Mouse (Mus musculus) midbrain, embryonic 14.5 days (tissue): ENCODE measurements at regions not wholly inside any gene's neighbourhood (a gene's known extent, or its start where the extent isn't known, plus 50 kb on each side); places are given as distances from the start of the nearest gene placed in this dataset.
A peak's percentile ranks its signal among the peaks of the same experiment; 100 is the strongest.

Source experiments
- ATAC-seq: fragments of 200-750 bp; cut with Nextera tagmentation; 2 replicates; pipeline ENCODE4 v1.8.0; 2017; ENCODE audit warnings: moderate number of reproducible peaks, moderate library complexity; ENCODE audit not compliant: low FRiP score, low TSS enrichment
- DNase-seq: peaks from one replicate; pipeline ENCODE4 v3.0.0-alpha.2; 2015
- H3K27ac ChIP-seq: fragments of 300-500 bp; sonication (generic); replicated peaks from 2 replicates; pipeline ENCODE4 v1.5.1; 2014; ENCODE audit warnings: mild to moderate bottlenecking, low read depth, low read length, moderate library complexity
- H3K27me3 ChIP-seq: fragments of 300-500 bp; sonication (generic); 2 replicates; pipeline ENCODE4 v1.6.1; 2014; ENCODE audit warnings: low read length, control low read depth, mixed read lengths; ENCODE audit not compliant: control insufficient read depth, insufficient read depth
- H3K36me3 ChIP-seq: fragments of 300-500 bp; sonication (generic); 2 replicates; pipeline ENCODE4 v1.6.1; 2014; ENCODE audit warnings: low read length, control low read depth; ENCODE audit not compliant: control insufficient read depth, insufficient read depth
- H3K4me1 ChIP-seq: fragments of 300-500 bp; sonication (generic); 2 replicates; pipeline ENCODE4 v1.6.1; 2014; ENCODE audit warnings: mild to moderate bottlenecking, antibody characterized with exemption, low read length, control low read depth; ENCODE audit not compliant: control insufficient read depth, insufficient read depth
- H3K4me2 ChIP-seq: fragments of 300-500 bp; sonication (generic); 2 replicates; pipeline ENCODE4 v1.6.1; 2014; ENCODE audit warnings: mild to moderate bottlenecking, low read length, moderate library complexity
- H3K4me3 ChIP-seq: fragments of 300-500 bp; sonication (generic); replicated peaks from 2 replicates; pipeline ENCODE4 v1.5.1; 2014; ENCODE audit warnings: low read depth, low read length
- H3K9ac ChIP-seq: fragments of 300-500 bp; sonication (generic); replicated peaks from 2 replicates; pipeline ENCODE4 v1.6.1; 2014; ENCODE audit warnings: mild to moderate bottlenecking, low read length, moderate library complexity
- H3K9me3 ChIP-seq: fragments of 300-500 bp; sonication (generic); 2 replicates; pipeline ENCODE4 v1.6.1; 2016; ENCODE audit warnings: low read length, control low read depth, mixed read lengths; ENCODE audit not compliant: control insufficient read depth
- WGBS: fragments of 180-500 bp; shearing (Covaris S2); extraction: QIAGEN DNeasy Blood & Tissue Kit; methylation state at CpG from one replicate; pipeline ENCODE4 v1.1.7; 2014; 5-methylcytosine and 5-hydroxymethylcytosine counted together

DNA sequence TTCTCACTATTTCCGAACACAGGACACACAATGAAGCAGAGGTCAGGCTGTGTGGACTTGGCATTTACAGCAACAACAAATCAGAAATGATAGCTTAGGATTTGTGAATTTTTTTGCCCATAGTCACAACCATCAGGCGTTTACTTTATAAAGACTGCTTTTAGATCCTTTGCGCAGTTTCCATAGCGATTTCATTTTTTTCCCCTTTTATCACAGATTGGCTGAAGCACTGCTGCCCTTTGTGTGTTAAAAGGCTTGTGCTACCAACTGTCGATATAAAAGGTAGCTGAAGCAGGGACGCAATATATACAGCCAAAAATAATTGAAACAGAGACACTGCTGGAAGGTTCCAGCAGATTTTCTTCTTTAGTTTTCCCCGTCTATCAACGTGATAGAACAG, 551.4 kb downstream of the Nedd1 start:
- no peaks in the 10 kb centered on the region for H3K36me3 ChIP-seq
- no peaks in the 10 kb centered on the region for H3K27me3 ChIP-seq
- no peak overlapping the region for H3K9ac ChIP-seq
- no peak overlapping the region for H3K27ac ChIP-seq
- H3K4me1 ChIP-seq, result peaks cover 11% of the 10 kb centered on the region
- no peaks in the 10 kb centered on the region for H3K9me3 ChIP-seq
- 48% methylated on average over 8 of the region's 8 CpGs for WGBS
- H3K4me3 ChIP-seq, result no peak overlapping the region
- no peak for DNase-seq
- ATAC-seq, result no peak
- 0 out of 2 replicates have a peak overlapping the region, but pooled peaks have one; percentile 6 for H3K4me2 ChIP-seq

DNA sequence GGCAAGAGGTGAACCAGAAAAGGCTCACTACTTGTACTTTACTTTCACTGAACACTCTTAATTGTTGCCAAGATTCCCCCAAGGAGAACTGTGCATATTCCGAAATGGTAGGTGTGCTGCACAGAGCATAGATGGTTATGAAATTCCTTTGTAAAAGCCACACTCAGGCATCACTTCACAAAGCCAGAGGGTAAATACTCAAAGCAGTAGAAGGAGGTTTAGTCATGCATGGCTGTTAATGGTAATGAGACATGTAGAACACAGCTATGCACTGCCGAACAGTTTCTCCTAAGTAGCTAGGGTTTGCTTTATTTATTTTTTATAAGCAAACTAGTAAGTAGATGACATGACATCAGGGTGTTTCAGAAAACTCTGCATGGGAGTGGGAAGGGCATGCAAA, 556.2 kb downstream of the Nedd1 start:
- DNase-seq, result no peak

DNA sequence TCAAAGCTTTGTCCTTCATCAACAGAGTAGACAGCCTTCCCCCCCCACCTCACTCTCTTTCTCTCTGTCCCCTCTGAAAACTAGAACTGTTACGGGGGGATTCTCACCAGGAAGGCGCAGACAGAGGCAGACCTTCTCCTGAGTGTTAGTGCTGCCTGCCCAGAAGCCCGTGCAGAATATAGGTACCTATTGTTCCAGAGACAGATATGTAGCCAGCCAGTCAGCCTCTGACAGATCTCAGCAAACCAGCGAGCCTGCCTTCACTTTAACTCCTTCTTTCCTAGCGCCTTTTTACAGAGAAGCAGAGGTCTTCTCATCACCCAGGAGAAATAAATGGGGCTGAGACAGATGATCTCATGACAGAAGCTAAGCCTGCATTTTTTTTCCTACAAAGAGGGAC, 557.2 kb downstream of the Nedd1 start:
- peak; percentile 86 for DNase-seq
- H3K9me3 ChIP-seq, result no peaks in the 10 kb centered on the region
- H3K27me3 ChIP-seq, result no peaks in the 10 kb centered on the region
- ATAC-seq, result peak; percentile 84
- H3K27ac ChIP-seq, result peak overlapping the region; percentile 98
- peak overlapping the region; percentile 99 for H3K9ac ChIP-seq
- 3% methylated on average over 5 of the region's 5 CpGs for WGBS
- peak overlapping the region; percentile 56 for H3K4me2 ChIP-seq
- peaks cover 14% of the 10 kb centered on the region for H3K4me1 ChIP-seq
- H3K36me3 ChIP-seq, result peaks cover 4% of the 10 kb centered on the region
- H3K4me3 ChIP-seq, result peak overlapping the region; percentile 64

More for the DNA sequence above, 556.2 kb downstream of the Nedd1 start:
- Histone ChIP-seq H3K4me1 (peaks cover 16% of the 10 kb centered on the region), H3K27ac (peak overlapping the region; percentile 98), H3K4me3 (peak overlapping the region; percentile 64; the same call in 1 of the 2 replicates), H3K36me3 (peaks cover 2% of the 10 kb centered on the region), H3K9me3 (no peaks in the 10 kb centered on the region), H3K4me2 (peak overlapping the region; percentile 56), H3K9ac (no peak overlapping the region), H3K27me3 (no peaks in the 10 kb centered on the region)
- ATAC-seq, result no peak
- WGBS, result 18% methylated on average over 2 of the region's 2 CpGs

DNA sequence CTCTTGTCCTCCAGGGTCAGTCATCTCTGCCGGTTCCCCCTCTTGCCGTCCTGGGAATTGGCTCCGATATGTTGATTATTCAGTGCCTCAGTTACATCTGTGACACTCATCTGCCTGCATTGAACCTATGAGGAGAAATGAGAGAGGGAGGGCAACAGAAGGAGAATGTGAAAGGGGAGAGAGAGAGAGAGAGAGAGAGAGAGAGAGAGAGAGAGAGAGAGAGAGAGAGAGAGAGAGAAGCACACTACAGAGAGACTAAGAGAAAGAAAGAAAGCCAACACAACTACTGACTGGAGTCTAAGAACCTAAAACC, 557.6 kb downstream of the Nedd1 start:
- peak overlapping the region; percentile 56 for H3K4me2 ChIP-seq
- DNase-seq (no peak), ATAC-seq (peak; percentile 40; the same call in 1 of the 2 replicates)
- no peaks in the 10 kb centered on the region for H3K27me3 ChIP-seq
- H3K4me3 ChIP-seq, result peak overlapping the region; percentile 64
- peaks cover 6% of the 10 kb centered on the region for H3K36me3 ChIP-seq
- peak overlapping the region; percentile 98 for H3K27ac ChIP-seq
- H3K9me3 ChIP-seq, result no peaks in the 10 kb centered on the region
- peaks cover 14% of the 10 kb centered on the region for H3K4me1 ChIP-seq
- H3K9ac ChIP-seq, result peak overlapping the region; percentile 99
- 1% methylated on average over 3 of the region's 3 CpGs for WGBS

DNA sequence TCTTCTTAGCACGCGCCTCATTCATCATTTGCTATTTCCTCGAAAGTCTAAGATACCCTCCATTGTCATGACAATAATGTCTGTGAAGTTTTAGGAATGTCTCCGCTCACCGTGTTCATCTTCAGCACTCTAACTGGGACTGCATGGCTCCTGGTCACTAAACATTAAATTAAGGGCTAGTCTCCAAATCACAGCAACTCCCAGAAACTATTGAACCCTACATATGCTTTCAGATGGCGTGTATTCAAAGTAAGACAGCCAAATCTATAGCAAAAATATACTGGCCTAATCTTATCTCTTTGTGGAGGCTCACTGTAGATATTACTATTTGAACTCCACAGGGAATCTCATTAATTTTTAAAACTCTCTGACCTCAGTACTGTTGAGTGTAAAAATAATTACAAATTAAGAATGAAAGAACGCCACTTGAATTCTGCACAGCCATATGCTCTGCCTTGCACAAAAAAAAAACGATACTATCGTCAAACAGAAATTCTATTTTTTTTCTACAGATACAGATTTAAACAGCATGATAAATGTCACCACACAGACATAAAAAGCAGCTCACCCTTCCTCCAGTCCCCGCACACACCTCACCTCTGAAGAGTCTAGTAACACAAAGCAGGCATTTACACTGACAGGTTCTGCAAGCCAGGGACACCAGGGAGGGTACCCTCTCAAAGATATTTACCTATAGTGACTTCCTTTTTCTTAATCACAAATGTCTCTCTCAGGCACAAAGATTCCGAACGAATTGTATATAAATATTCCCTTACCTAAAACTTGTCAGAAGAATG, 558.2 kb downstream of the Nedd1 start:
- H3K27me3 ChIP-seq, result no peaks in the 10 kb centered on the region
- peaks cover 11% of the 10 kb centered on the region for H3K36me3 ChIP-seq
- peaks cover 14% of the 10 kb centered on the region for H3K4me1 ChIP-seq
- peak overlapping the region; percentile 98 for H3K27ac ChIP-seq
- DNase-seq, result peak; percentile 75
- peak overlapping the region; percentile 99 for H3K9ac ChIP-seq
- H3K4me2 ChIP-seq, result peak overlapping the region; percentile 56
- no peaks in the 10 kb centered on the region for H3K9me3 ChIP-seq
- ATAC-seq, result no peak
- 8% methylated on average over 12 of the region's 12 CpGs for WGBS
- peak overlapping the region; percentile 64 for H3K4me3 ChIP-seq

DNA sequence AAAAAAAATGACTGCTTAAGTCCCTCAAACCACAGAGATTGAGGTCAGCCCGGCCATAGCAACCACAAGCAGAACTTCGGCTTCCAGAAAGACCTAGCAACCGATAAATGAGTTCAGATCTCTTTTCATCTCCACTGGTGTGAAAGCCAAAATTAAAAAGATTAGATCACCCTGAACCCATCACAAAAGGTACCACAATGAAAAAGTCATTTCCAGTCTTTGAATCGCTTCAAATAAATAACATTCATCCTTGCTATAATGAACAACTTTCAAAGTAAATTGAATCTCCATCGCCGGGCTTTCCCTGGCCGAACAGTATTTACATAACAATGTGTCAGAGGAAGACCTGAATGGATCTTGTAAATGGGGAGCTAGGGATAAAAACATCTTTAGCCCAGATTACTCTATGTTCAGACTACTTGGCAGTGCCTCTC, 559.1 kb downstream of the Nedd1 start:
- Histone ChIP-seq H3K9ac (peak overlapping the region; percentile 99), H3K27me3 (no peaks in the 10 kb centered on the region), H3K27ac (peak overlapping the region; percentile 98), H3K4me2 (peak overlapping the region; percentile 56), H3K36me3 (peaks cover 16% of the 10 kb centered on the region), H3K4me3 (peak overlapping the region; percentile 64), H3K4me1 (peaks cover 14% of the 10 kb centered on the region), H3K9me3 (no peaks in the 10 kb centered on the region)
- ATAC-seq, result no peak
- 1% methylated on average over 7 of the region's 7 CpGs for WGBS
- DNase-seq, result peak; percentile 77

DNA sequence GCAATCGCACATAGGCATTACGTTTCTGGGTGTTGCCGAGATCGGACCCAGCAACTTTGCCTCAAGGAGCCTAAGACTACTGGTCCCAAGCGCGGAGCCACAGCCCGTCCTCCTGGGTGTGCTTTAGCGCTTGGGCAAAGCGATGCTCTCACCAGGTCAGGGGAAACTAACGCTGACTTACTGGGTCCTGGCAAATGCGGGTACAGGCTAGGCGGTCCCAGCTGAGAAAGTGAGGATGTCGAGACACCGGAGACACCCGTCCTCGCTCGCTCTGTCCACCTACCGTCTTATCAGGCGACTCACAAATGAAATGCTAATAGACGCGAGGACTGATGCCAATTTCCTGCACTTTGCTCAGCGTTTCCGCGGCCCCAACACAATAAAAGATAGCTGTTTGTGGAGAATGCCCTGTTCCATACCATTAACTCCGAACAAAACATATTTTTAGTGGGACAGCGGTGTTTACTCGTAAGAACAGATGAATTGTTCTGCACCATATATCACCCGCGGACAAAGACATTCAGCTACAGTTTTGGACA, 559.7 kb downstream of the Nedd1 start:
- under 1% methylated on average over 29 of the region's 29 CpGs for WGBS
- Histone ChIP-seq H3K27ac (peak overlapping the region; percentile 98), H3K9me3 (no peaks in the 10 kb centered on the region), H3K36me3 (peaks cover 22% of the 10 kb centered on the region), H3K4me1 (peaks cover 19% of the 10 kb centered on the region), H3K4me2 (peak overlapping the region; percentile 56), H3K9ac (peak overlapping the region; percentile 99), H3K4me3 (peak overlapping the region; percentile 64), H3K27me3 (no peaks in the 10 kb centered on the region)
- ATAC-seq (peak; percentile 43), DNase-seq (peak; percentile 78)

DNA sequence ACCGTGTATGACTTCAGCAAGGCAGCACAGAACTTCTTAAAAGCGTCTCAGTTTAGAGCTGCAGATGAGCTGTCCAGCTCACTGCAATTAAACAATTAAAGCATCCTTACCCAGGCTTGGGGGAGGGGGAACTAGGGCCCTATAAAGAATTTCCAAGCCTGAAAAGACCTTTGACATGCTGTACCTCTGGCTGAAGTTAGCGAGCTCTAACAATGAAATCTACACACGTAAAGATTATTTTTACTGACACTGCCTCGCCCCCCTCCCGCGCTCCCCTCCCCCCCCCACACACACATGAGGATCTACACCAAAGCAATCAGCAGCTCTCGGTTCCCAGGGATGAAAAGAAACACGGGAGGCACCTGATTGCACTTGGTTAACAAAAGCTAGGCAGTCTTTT, 560.7 kb downstream of the Nedd1 start:
- peak overlapping the region; percentile 50 for H3K4me3 ChIP-seq
- H3K9ac ChIP-seq, result peak overlapping the region; percentile 85
- H3K9me3 ChIP-seq, result no peaks in the 10 kb centered on the region
- H3K4me2 ChIP-seq, result peak overlapping the region; percentile 65
- H3K4me1 ChIP-seq, result peaks cover 20% of the 10 kb centered on the region
- peaks cover 27% of the 10 kb centered on the region for H3K36me3 ChIP-seq
- ATAC-seq, result no peak
- DNase-seq, result peak; percentile 71
- peak overlapping the region; percentile 87 for H3K27ac ChIP-seq
- H3K27me3 ChIP-seq, result no peaks in the 10 kb centered on the region
- WGBS, result 3% methylated on average over 9 of the region's 9 CpGs

DNA sequence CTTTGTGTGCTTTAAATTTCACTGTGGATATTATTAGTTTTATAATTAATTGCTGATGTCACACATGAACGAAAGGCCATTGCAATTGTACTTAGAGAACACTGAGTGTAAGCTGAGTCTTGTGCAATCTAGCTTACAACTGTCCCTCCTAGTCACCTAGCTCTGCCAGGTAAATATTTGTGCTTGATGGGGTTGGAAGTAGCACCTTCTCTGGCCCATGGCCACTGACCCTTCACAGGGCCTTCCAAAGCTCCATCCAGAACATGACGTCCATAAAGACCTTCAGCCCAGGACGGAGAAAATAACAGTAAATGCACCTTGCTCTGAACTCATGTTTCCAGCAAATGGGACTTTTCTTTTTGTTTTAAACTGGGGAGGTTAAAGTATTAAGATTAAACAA, 576.0 kb downstream of the Nedd1 start:
- no peak overlapping the region for H3K4me3 ChIP-seq
- H3K9ac ChIP-seq, result no peak overlapping the region
- H3K36me3 ChIP-seq, result peaks cover 38% of the 10 kb centered on the region
- peaks cover 5% of the 10 kb centered on the region for H3K4me1 ChIP-seq
- no peaks in the 10 kb centered on the region for H3K9me3 ChIP-seq
- H3K4me2 ChIP-seq, result no peak overlapping the region
- no peak overlapping the region for H3K27ac ChIP-seq
- H3K27me3 ChIP-seq, result no peaks in the 10 kb centered on the region
- DNase-seq (no peak), ATAC-seq (no peak)
- 87% methylated on average over 3 of the region's 3 CpGs for WGBS
